Mouse (Mus musculus) cortical plate, adult 2 months (tissue): ENCODE results near the gene Zyx.

Source experiments
- CTCF ChIP-seq: fragments of 200-500 bp; IDR thresholded peaks from 2 replicates; pipeline ENCODE4 v1.5.1; 2011; ENCODE audit warnings: mild to moderate bottlenecking, control low read depth, low read length; ENCODE audit not compliant: insufficient read depth; ENCODE audit errors: extremely low read depth
- POLR2A ChIP-seq: fragments of 200-500 bp; IDR thresholded peaks from 2 replicates; pipeline ENCODE4 v1.6.1; 2011; ENCODE audit warnings: mild to moderate bottlenecking, low read length, control low read depth; ENCODE audit not compliant: insufficient read depth; ENCODE audit errors: extremely low read depth

GRCm38 (mm10) chr6:42352486-42352846 lies 3.0 kb downstream of the Zyx start:
- no peak for TF ChIP-seq CTCF
- TF ChIP-seq POLR2A, result no peak
